In genomic region chr1:164455614-164456013, GRCm38 (mm10) we compare ENCODE assay signal across 9 mouse cellular contexts. TPM values are rescaled to one million over a fixed set of nuclear protein-coding genes. Genes with fewer than 3 reads are reported as not detected.
DNase-seq lines count a peak whose midpoint lies in the region; ATAC-seq lines count a peak whose summit lies in the region.
"Had no signal": no experiment of that assay in that cellular context is flagged by ENCODE, and none has a peak within 500 bp of the region (broad histone marks: within the 10 kb centered on the region; RNA-seq: fewer than 3 reads in every experiment).

No protein-coding gene starts in this region.

- H3K27ac ChIP-seq in neural tube, embryonic 11.5 days (ENCODE audit: low read depth, low read length) = no peak overlapping the region
- H3K27ac ChIP-seq in hindbrain, embryonic 12.5 days = no peak overlapping the region
- peak overlapping the region; percentile 81 for H3K27ac ChIP-seq in lung, embryonic 16.5 days (ENCODE audit: low read length)
- H3K27ac ChIP-seq: limb, embryonic 12.5 days had no signal

- no peaks in the 10 kb centered on the region for H3K9me3 ChIP-seq in neural tube, embryonic 11.5 days (ENCODE audit: control insufficient read depth, low read length)
- no peaks in the 10 kb centered on the region for H3K9me3 ChIP-seq in hindbrain, embryonic 12.5 days (replicated peaks)
- H3K9me3 ChIP-seq in lung, embryonic 16.5 days (ENCODE audit: control insufficient read depth, low read length) = no peaks in the 10 kb centered on the region
- H3K9me3 ChIP-seq: limb, embryonic 12.5 days had no signal

- 0 out of 2 replicates have a peak, but pooled peaks cover 3% of the 10 kb centered on the region for H3K27me3 ChIP-seq in neural tube, embryonic 11.5 days (ENCODE audit: control insufficient read depth, insufficient read depth, low read length)
- peaks cover 13% of the 10 kb centered on the region for H3K27me3 ChIP-seq in hindbrain, embryonic 12.5 days
- peaks cover 35% of the 10 kb centered on the region for H3K27me3 ChIP-seq in lung, embryonic 16.5 days (ENCODE audit: control insufficient read depth, insufficient read depth, low read depth, low read length)

- peak overlapping the region; percentile 24 for H3K4me2 ChIP-seq in neural tube, embryonic 11.5 days (ENCODE audit: low read depth)
- H3K4me2 ChIP-seq in hindbrain, embryonic 12.5 days (replicated peaks) = peak overlapping the region; percentile 77
- H3K4me2 ChIP-seq in lung, embryonic 16.5 days (ENCODE audit: low read depth, low read length) = peak overlapping the region; percentile 86

- intact Hi-C loops in gastrocnemius, postnatal 36 days (cut with DNase I) = no loop called here

- 70% methylated on average over 7 of the region's 7 CpGs for WGBS in neural tube, embryonic 11.5 days
- 62% methylated on average over 7 of the region's 7 CpGs for WGBS in hindbrain, embryonic 12.5 days
- 40% methylated on average over 7 of the region's 7 CpGs for WGBS in lung, embryonic 16.5 days

- no peak overlapping the region for H3K9ac ChIP-seq in neural tube, embryonic 11.5 days (ENCODE audit: low read length)
- peak overlapping the region; percentile 58; the same call in 1 of the 2 replicates for H3K9ac ChIP-seq in hindbrain, embryonic 12.5 days
- H3K9ac ChIP-seq in lung, embryonic 16.5 days (ENCODE audit: low read length) = peak overlapping the region; percentile 80; the same call in 1 of the 2 replicates
- H3K9ac ChIP-seq: limb, embryonic 12.5 days had no signal

- no peak for ATAC-seq in neural tube, embryonic 11.5 days (ENCODE audit: insufficient read depth, low FRiP score, low TSS enrichment)
- ATAC-seq in hindbrain, embryonic 12.5 days (ENCODE audit: low FRiP score) = no peak
- no peak for ATAC-seq in lung, embryonic 16.5 days (ENCODE audit: low read depth)

- DNase-seq in neural tube, embryonic 11.5 days (ENCODE audit: low spot score) = no peak
- no peak for DNase-seq in neural tube, embryonic 10.5 days (ENCODE audit: extremely low spot score, low spot score)
- peak; percentile 67 to 77 for DNase-seq in cerebellum, postnatal 25 days
- DNase-seq in ovary, postnatal 14 days (ENCODE audit: low spot score) = no peak
- no peak for DNase-seq in gastrocnemius, postnatal 36 days
- no peak for DNase-seq in right cerebral cortex, postnatal 36 days (ENCODE audit: low spot score in 2 of 2)

- H3K4me3 ChIP-seq in neural tube, embryonic 11.5 days (ENCODE audit: low read depth, low read length) = no peak overlapping the region
- peak overlapping the region; percentile 68 for H3K4me3 ChIP-seq in hindbrain, embryonic 12.5 days
- H3K4me3 ChIP-seq in lung, embryonic 16.5 days (ENCODE audit: low read length) = peak overlapping the region; percentile 74
- H3K4me3 ChIP-seq: limb, embryonic 12.5 days had no signal

- no peaks in the 10 kb centered on the region for H3K4me1 ChIP-seq in neural tube, embryonic 11.5 days (ENCODE audit: control insufficient read depth, insufficient read depth, low read length)
- peaks cover 38% of the 10 kb centered on the region for H3K4me1 ChIP-seq in hindbrain, embryonic 12.5 days
- H3K4me1 ChIP-seq in lung, embryonic 16.5 days (replicated peaks; ENCODE audit: control insufficient read depth, insufficient read depth, low read length) = peaks cover 10% of the 10 kb centered on the region; the same call in 1 of the 2 replicates

- H3K36me3 ChIP-seq in neural tube, embryonic 11.5 days (ENCODE audit: control insufficient read depth, insufficient read depth, low read length) = no peaks in the 10 kb centered on the region
- peaks cover 23% of the 10 kb centered on the region for H3K36me3 ChIP-seq in hindbrain, embryonic 12.5 days
- H3K36me3 ChIP-seq in lung, embryonic 16.5 days (ENCODE audit: control insufficient read depth, insufficient read depth, low read length) = peaks cover 4% of the 10 kb centered on the region; the same call in 1 of the 2 replicates
- H3K36me3 ChIP-seq: limb, embryonic 12.5 days had no signal

RNA-seq across cellular contexts. Expression of gene Atp1b1, which starts 2.5 kb away (rescaled TPM):
- 24.2 and 24.5 TPM in 2 replicates for polyA plus RNA-seq in neural tube, embryonic 11.5 days (2014; fragmentation: Nextera tagmentation; extraction: Ambion mirVana)
- 57.6 and 61.7 TPM in 2 replicates for polyA plus RNA-seq in hindbrain, embryonic 12.5 days (2016; fragmentation: Nextera tagmentation; extraction: Ambion mirVana)
- 135 and 154 TPM in 2 replicates for polyA plus RNA-seq in lung, embryonic 16.5 days (2015; fragmentation: Nextera tagmentation; extraction: Ambion mirVana)
- 100 to 1,000 TPM; 131 to 188 TPM for total RNA-seq in gastrocnemius, postnatal 36 days (2021)

Comparison
In these comparisons a context has a peak if more than half of its experiments do, and no peak if none do; other contexts are left out.
1. DNase-seq: peak in cerebellum, postnatal 25 days (2 of 2); none in neural tube, embryonic 11.5 days (single experiment), neural tube, embryonic 10.5 days (single experiment), ovary, postnatal 14 days (single experiment), gastrocnemius, postnatal 36 days (0 of 2) and right cerebral cortex, postnatal 36 days (0 of 2).
2. H3K4me2 ChIP-seq: peak in every context shown above with its lines; median percentile 86 in lung, embryonic 16.5 days; 77 in hindbrain, embryonic 12.5 days; 24 in neural tube, embryonic 11.5 days.